Mouse (Mus musculus) gastrocnemius, adult 2 months (tissue): ENCODE measurements around the gene Tmco4. TPM values are rescaled to one million over a fixed set of nuclear protein-coding genes. Genes with fewer than 3 reads are reported as not detected.
"Not testable (repeated sequence)": the region's sequence is repeated elsewhere in the genome, so short reads cannot be mapped to it uniquely, and the experiment has no call there.

Source experiments
- DNase-seq: peaks from one replicate; pipeline ENCODE4 v3.0.0; 2022
- H3K27ac ChIP-seq: fragments of 200-600 bp; 2 replicates; pipeline ENCODE4 v1.8.1; 2022; ENCODE audit warnings: mild to moderate bottlenecking
- H3K4me3 ChIP-seq: fragments of 200-600 bp; 2 replicates; pipeline ENCODE4 v1.8.1; 2022; ENCODE audit warnings: mild to moderate bottlenecking, moderate library complexity
- CTCF ChIP-seq: fragments of 200-600 bp; IDR thresholded peaks from 2 replicates; pipeline ENCODE4 v1.8.1; 2022; ENCODE audit warnings: antibody characterized with exemption, mild to moderate bottlenecking, moderate library complexity
- intact Hi-C: fragments of 180-260 bp; cut with DNase I; formaldehyde crosslinking; loops from one replicate; pipeline ENCODE4 v1.15.1; 2025
- total RNA-seq, 2 experiments: library from RNA; stranded (reverse); gene quantifications; 2 replicates each; pipeline ENCODE4 v1.2.3; 2021

Tmco4 gene
- total RNA-seq, 2 experiments from 2014 or later, result 7.5 to 7.6 TPM

GRCm38 (mm10) chr4:138959120-138959519 is 13.6 kb upstream of the Tmco4 start:
- H3K27ac ChIP-seq, result peak overlapping the region; percentile 35; the same call in 1 of the 2 replicates
- peak; percentile 53 for DNase-seq
- no peak for TF ChIP-seq CTCF
- intact Hi-C loops, result no loop called here
- H3K4me3 ChIP-seq, result no peak overlapping the region

GRCm38 (mm10) chr4:138959926-138960325 is 12.8 kb upstream of the Tmco4 start:
- no peak for TF ChIP-seq CTCF
- H3K27ac ChIP-seq, result no peak overlapping the region; the same call in 1 of the 2 replicates
- intact Hi-C loops, result no loop called here
- DNase-seq, result no peak
- H3K4me3 ChIP-seq, result no peak overlapping the region

- TF ChIP-seq CTCF, result no peak
- intact Hi-C loops, result no loop called here
- H3K27ac ChIP-seq, result no peak overlapping the region
- H3K4me3 ChIP-seq, result no peak overlapping the region
- DNase-seq, result no peak
Measured at GRCm38 (mm10) chr4:138962719-138963118, 10.0 kb upstream of the Tmco4 start.

DNA sequence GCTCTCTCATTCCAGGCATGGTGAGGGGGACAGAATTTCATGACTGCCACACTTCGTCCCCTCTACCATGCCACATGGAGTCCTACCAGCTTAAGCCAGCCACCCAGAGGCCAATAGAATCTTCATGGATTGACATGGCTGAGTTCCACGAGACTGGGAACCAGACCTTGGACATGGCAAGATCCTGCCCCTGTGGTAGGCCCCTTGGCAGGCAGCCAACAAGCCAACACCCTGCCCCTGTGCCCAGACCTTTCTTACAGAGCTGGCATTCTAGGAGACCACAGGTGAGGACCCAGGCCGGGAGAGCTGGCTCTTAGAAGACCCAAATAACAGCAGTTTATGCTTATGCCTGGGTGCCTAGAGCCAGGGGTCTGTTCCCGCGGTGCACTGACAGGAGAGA is 6.8 kb upstream of the Tmco4 start:
- intact Hi-C loops, result no loop called here
- no peak for TF ChIP-seq CTCF
- Histone ChIP-seq H3K4me3 (no peak overlapping the region), H3K27ac (no peak overlapping the region)
- peak; percentile 28 for DNase-seq

DNA sequence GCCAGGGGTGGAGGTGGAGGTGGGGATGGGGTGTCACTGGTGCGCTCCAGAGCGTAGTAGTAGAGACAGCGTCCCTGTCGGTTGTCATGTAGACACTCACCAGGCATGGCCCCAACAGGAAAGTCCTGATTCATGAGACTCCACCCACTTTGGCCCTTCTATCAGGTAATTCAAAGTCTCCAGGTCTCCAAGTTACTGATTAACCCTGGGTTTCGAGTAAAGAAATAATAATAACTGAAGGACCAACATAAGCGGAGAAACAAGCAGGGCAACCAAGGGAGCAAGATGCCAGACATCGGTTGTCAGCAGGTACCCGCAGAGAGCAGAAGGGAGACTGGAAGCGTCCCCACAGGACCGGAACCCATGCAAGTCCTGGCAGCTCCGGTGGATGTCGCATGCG is 5.8 kb upstream of the Tmco4 start, which contains the start of gene Rnf186:
Rnf186 (plus strand) TSS at position 247 of the 400 bp plus-strand sequence.
- no peak for TF ChIP-seq CTCF
- Histone ChIP-seq H3K27ac (no peak within 1 kb of the TSS), H3K4me3 (no peak within 1 kb of the TSS)
- no peak for DNase-seq
- intact Hi-C loops, result no loop called here

DNA sequence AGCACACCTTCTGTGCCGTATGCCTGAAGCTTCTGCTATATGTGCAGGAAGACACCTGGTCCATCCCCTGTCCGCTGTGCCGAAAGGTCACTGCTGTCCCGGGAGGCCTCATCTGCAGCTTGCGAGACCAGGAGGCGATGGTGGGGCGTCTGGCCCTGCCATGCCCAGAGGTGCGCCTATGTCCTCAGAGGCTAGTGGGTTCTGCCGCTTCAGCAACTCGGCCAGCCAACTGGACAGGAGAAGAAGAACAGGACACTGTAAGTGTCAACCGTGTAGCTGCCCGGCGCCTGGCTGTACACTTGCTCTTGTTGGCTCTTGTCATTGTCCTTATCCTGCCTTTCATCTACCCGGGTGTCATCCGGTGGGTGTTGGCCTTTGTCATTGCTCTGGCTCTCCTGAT is 5.2 kb upstream of the Tmco4 start:
- peak; percentile 50 for DNase-seq
- TF ChIP-seq CTCF, result no peak
- H3K4me3 ChIP-seq, result no peak overlapping the region
- no peak overlapping the region for H3K27ac ChIP-seq
- intact Hi-C loops, result no loop called here

DNA sequence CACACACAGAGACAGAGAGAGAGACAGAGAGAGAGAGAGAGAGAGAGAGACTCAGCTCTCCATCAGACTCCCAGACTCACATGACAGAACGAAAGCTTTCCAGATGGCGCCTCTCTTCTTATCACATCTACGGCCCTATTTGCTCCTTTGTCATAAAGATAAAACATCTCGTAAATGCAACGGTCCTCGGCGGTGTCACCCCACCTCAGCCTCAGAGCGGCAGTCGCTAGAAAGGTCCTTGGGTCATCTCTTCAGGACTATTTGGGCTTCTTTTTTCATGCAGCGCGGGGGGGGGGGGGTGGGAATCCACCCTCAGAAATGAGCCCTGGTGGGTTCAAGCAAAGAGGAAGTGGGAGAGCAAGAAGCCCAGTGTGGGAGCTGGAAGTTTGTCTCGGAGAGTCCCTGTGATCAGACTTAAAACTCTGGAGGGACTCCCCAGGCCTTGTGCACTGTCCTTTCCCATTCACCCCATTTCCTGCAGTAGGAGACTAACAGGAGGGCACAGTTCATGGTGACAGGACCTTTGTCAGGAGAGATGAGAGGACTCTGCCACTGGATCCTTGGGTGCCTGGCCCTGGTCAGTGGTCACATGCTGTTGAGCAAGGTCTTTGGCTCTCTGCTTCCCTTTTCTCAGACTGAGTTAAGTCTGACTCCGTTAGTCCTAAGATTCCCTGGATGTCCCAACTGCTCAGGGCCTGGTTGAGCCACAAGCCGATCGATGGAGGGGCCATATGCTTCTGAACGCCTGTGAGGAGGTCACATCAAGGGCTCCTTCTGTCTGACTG is 3.7 kb upstream of the Tmco4 start:
- no peak for TF ChIP-seq CTCF
- no peak for DNase-seq
- Histone ChIP-seq H3K27ac (no peak overlapping the region), H3K4me3 (no peak overlapping the region)
- intact Hi-C loops, result no loop called here

GRCm38 (mm10) chr4:138969736-138970135 is 3.0 kb upstream of the Tmco4 start:
- no peak overlapping the region for H3K4me3 ChIP-seq
- intact Hi-C loops, result loop anchor here (5.0 kb wide), 1 partner anchor 57 kb away; the partner anchor contains the start of gene Otud3
- no peak for TF ChIP-seq CTCF
- no peak for DNase-seq
- H3K27ac ChIP-seq, result no peak overlapping the region

GRCm38 (mm10) chr4:138971371-138971770 is 1.3 kb upstream of the Tmco4 start:
- TF ChIP-seq CTCF, result no peak
- intact Hi-C loops, result loop anchor here (5.0 kb wide), 1 partner anchor 59 kb away; the partner anchor contains the start of gene Otud3
- H3K27ac ChIP-seq, result peak overlapping the region; percentile 97
- no peak for DNase-seq
- no peak overlapping the region for H3K4me3 ChIP-seq

- Histone ChIP-seq H3K4me3 (peak overlapping the region; percentile 72), H3K27ac (peak overlapping the region; percentile 97)
- peak; percentile 79 for DNase-seq
- peak; percentile 41; the same call in 1 of the 2 replicates for TF ChIP-seq CTCF
- intact Hi-C loops, result loop anchor here (5.0 kb wide), 1 partner anchor 60 kb away; the partner anchor contains the start of gene Otud3
Measured at GRCm38 (mm10) chr4:138972139-138972826, 405 bp upstream of the Tmco4 start.

DNA sequence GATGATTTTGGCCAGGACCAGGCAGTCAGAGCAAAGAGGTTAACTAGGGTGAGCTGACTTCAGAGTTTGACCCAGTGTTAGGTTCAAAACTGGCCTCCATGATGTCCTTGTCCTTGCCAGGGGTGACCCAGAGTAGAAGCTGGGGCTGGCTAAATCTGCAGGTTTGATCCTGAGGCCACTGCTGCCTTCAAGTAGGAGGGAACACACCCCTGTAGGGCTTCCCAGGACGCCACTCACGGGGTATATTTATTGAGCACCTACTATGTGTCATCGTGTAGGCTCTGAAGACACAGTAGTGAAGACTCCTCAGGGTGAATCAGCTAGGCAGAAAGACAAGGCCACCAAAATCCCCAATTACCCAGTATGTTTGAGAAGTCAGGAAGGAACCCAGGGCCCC is 1.0 kb downstream of the Tmco4 start:
- H3K4me3 ChIP-seq, result peak overlapping the region; percentile 72
- intact Hi-C loops, result loop anchor here (5.0 kb wide), 1 partner anchor 61 kb away; the partner anchor contains the start of gene Otud3
- H3K27ac ChIP-seq, result peak overlapping the region; percentile 97
- DNase-seq, result no peak
- no peak for TF ChIP-seq CTCF

DNA sequence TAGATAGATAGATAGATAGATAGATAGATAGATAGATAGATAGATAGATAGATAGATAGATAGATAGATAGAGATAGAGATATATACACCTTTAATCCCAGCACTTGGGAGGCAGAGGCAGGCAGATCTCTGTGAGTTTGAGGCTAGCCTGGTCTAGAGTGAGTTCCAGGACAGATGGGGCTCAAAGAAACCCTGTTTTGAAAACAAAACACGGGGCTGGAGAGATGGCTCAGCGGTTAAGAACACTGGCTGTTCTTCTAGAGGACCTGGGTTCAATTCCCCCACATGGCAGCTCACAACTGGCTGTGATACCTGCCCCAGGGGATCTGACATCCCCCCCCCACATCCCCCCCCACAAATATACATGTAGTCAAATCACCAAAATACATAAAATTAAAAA is 1.9 kb downstream of the Tmco4 start:
- not testable (repeated sequence) for DNase-seq, H3K4me3 ChIP-seq
- intact Hi-C loops, result loop anchor here (5.0 kb wide), 1 partner anchor 62 kb away; the partner anchor contains the start of gene Otud3
- H3K27ac ChIP-seq, result peak overlapping the region; percentile 97

DNA sequence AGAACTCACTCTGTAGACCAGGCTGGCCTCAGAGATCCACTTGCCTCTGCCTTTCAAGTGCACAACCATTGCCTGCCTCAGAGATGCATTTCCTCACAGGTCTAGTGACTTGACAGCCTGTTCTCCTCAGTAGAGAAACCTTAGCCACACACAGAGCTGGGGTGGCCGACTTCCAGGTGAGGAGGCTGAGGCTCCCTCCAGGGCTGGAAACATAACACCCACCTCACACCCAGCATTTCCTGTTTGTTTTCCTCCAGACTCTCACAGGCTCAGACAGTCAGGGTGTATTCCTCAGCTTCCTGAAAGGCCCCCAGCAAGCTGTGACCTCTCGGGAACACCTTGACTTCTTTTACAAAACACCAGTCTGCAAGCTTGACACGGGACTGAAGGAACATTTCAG is 2.5 kb downstream of the Tmco4 start:
- peak; percentile 85 for DNase-seq
- Histone ChIP-seq H3K4me3 (no peak overlapping the region), H3K27ac (peak overlapping the region; percentile 97)
- no peak for TF ChIP-seq CTCF
- intact Hi-C loops, result no loop called here
